Mouse (Mus musculus) heart, embryonic 10.5 days (tissue): ENCODE results near the gene Rasgrp3. TPM values are rescaled to one million over a fixed set of nuclear protein-coding genes. Genes with fewer than 3 reads are reported as not detected.

Experiments
- DNase-seq: peaks from one replicate; pipeline ENCODE4 v3.0.0-alpha.2; 2017; ENCODE audit warnings: low spot score
- H3K27ac ChIP-seq: fragments of 300-500 bp; sonication (generic); 2 replicates; pipeline ENCODE4 v1.5.1; 2016; ENCODE audit warnings: mild to moderate bottlenecking
- H3K27me3 ChIP-seq: fragments of 300-500 bp; sonication (generic); 2 replicates; pipeline ENCODE4 v1.6.1; 2016; ENCODE audit warnings: mild to moderate bottlenecking; ENCODE audit not compliant: poor library complexity, insufficient read depth, severe bottlenecking
- H3K36me3 ChIP-seq: fragments of 300-500 bp; sonication (generic); 2 replicates; pipeline ENCODE4 v1.6.1; 2016; ENCODE audit warnings: mild to moderate bottlenecking, moderate library complexity
- H3K4me1 ChIP-seq: fragments of 300-500 bp; sonication (generic); 2 replicates; pipeline ENCODE4 v1.6.1; 2016; ENCODE audit warnings: mild to moderate bottlenecking
- H3K4me3 ChIP-seq: fragments of 300-500 bp; sonication (generic); 2 replicates; pipeline ENCODE4 v1.5.1; 2016; ENCODE audit warnings: mild to moderate bottlenecking, moderate library complexity
- H3K9me3 ChIP-seq: fragments of 300-500 bp; sonication (generic); 2 replicates; pipeline ENCODE4 v1.6.1; 2016; ENCODE audit warnings: mild to moderate bottlenecking, moderate library complexity
- WGBS: fragments of 180-500 bp; shearing (Covaris S2); methylation state at CpG from one replicate; pipeline ENCODE4 v1.1.7; 2016; 5-methylcytosine and 5-hydroxymethylcytosine counted together
- polyA plus RNA-seq: library from polyadenylated mRNA; unstranded; fragments of >200 nt; fragmentation: Nextera tagmentation; extraction: Ambion mirVana; gene quantifications from 2 replicates; pipeline ENCODE4 v1.2.1, GENCODE M21; 2016

The Rasgrp3 gene
- polyA plus RNA-seq, 1 experiment from 2014 or later = 18.5 TPM

GRCm38 (mm10) chr17:75477655-75478054, 42.0 kb downstream of the Rasgrp3 start:
- DNase-seq = no peak
- H3K4me1 ChIP-seq = peaks cover 25% of the 10 kb centered on the region
- 72% methylated on average over 3 of the region's 3 CpGs for WGBS
- no peak overlapping the region for H3K4me3 ChIP-seq
- H3K36me3 ChIP-seq = peaks cover 5% of the 10 kb centered on the region; the same call in 1 of the 2 replicates
- no peak overlapping the region for H3K27ac ChIP-seq
- no peaks in the 10 kb centered on the region for H3K27me3 ChIP-seq
- no peaks in the 10 kb centered on the region for H3K9me3 ChIP-seq

DNA sequence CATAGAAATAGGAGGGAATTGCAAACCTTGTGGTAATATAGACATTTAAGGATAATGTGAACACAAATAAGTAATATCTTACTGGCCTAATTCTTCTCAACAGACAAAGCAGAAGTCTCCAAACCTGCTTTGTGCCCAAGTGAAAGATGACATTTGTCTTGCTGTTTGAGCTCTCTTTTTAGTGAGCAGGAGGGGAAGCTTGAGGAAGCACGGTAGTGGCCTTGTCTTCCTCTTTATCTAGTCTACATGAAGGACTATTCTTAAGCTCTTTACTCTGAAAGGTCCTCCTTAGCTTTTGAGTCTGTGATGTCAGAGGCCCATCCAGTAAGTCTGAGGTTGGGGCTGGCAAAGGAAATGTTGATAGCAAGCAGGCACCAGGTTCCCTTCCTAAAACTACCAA, 43.1 kb downstream of the Rasgrp3 start:
- no peaks in the 10 kb centered on the region for H3K27me3 ChIP-seq
- 30% methylated on average over 1 of the region's 1 CpGs for whole genome bisulfite sequencing
- no peaks in the 10 kb centered on the region for H3K9me3 ChIP-seq

DNA sequence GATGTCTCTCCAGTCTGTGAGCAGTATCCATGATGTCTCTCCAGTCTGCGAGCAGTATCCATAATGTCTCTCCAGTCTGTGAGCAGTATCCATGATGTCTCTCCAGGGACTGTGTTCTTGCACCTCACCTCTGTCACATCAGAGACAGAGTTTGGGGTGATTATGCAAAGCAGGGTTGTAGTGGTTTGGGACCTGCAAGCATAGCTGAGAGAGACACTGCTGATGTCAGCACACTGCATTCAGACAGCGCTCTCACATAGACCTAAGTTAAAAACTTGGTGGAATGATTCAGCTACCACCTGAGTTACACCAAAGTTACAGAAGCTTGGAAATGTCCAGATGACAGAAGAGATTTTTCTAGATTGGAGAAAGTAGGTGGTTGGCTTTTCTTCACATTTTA, 44.0 kb downstream of the Rasgrp3 start:
- H3K4me3 ChIP-seq = no peak overlapping the region
- no peak overlapping the region for H3K27ac ChIP-seq
- H3K27me3 ChIP-seq = no peaks in the 10 kb centered on the region
- H3K4me1 ChIP-seq = peaks cover 21% of the 10 kb centered on the region
- no peaks in the 10 kb centered on the region for H3K9me3 ChIP-seq
- DNase-seq = no peak
- H3K36me3 ChIP-seq = peaks cover 5% of the 10 kb centered on the region; the same call in 1 of the 2 replicates
- WGBS = 88% methylated on average over 2 of the region's 2 CpGs

More for the DNA sequence above, 43.1 kb downstream of the Rasgrp3 start:
- H3K4me3 ChIP-seq = no peak overlapping the region
- peaks cover 21% of the 10 kb centered on the region for H3K4me1 ChIP-seq
- DNase-seq = no peak
- peaks cover 5% of the 10 kb centered on the region; the same call in 1 of the 2 replicates for H3K36me3 ChIP-seq
- H3K27ac ChIP-seq = no peak overlapping the region

DNA sequence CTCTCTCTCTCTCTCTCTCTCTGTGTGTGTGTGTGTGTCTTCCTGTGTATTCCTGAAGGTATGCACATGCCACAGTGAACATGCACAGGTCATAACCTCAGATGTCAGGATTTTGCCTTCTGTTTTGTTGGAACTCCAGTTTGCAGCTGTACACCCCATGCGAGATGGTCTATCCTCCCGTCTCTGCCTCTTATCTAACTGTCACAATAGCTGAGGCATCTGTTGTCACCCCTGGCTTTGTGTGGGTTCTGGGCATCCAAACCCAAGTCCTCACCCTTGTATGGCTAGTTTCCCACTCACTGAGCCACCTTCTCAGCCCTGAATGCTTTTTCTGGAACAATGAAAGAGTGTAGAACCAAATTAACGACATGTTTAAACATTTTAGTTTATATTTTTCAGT, 44.7 kb downstream of the Rasgrp3 start:
- no peaks in the 10 kb centered on the region for H3K27me3 ChIP-seq
- no peaks in the 10 kb centered on the region for H3K9me3 ChIP-seq
- no peak for DNase-seq
- no peak overlapping the region for H3K4me3 ChIP-seq
- no peak overlapping the region for H3K27ac ChIP-seq
- WGBS = 49% methylated on average over 3 of the region's 3 CpGs
- H3K4me1 ChIP-seq = peaks cover 21% of the 10 kb centered on the region
- H3K36me3 ChIP-seq = peaks cover 5% of the 10 kb centered on the region; the same call in 1 of the 2 replicates

GRCm38 (mm10) chr17:75486205-75486604, 50.5 kb downstream of the Rasgrp3 start:
- no peaks in the 10 kb centered on the region for H3K27me3 ChIP-seq
- no peaks in the 10 kb centered on the region for H3K9me3 ChIP-seq
- no peak overlapping the region for H3K4me3 ChIP-seq
- DNase-seq = no peak
- H3K36me3 ChIP-seq = peaks cover 5% of the 10 kb centered on the region; the same call in 1 of the 2 replicates
- 80% methylated on average over 3 of the region's 3 CpGs for WGBS
- 0 out of 2 replicates have a peak, but pooled peaks cover 3% of the 10 kb centered on the region for H3K4me1 ChIP-seq
- no peak overlapping the region for H3K27ac ChIP-seq

DNA sequence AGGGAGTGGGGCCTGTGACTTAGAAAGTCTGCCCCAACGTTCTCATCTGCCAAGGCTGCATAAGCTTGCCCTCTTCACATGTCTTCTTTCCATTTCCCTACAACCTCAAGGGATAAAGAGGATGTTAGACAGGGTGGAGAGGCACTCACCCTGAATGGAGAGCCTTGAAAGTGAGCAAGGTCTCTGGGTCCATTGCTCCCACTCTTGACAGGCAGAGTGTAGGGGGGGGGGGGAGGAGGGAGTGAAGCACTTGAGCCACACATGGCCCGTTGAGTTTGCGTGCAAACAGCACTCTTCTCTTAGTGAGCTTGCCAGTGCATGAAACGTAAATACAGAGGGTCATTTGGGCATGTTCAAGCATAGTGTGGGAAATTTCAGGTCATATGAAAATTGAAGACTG, 59.5 kb downstream of the Rasgrp3 start:
- H3K9me3 ChIP-seq = no peaks in the 10 kb centered on the region
- no peaks in the 10 kb centered on the region for H3K27me3 ChIP-seq
- DNase-seq = no peak
- no peak overlapping the region for H3K4me3 ChIP-seq
- H3K27ac ChIP-seq = no peak overlapping the region
- no peaks in the 10 kb centered on the region for H3K4me1 ChIP-seq
- no peaks in the 10 kb centered on the region for H3K36me3 ChIP-seq
- WGBS = 81% methylated on average over 4 of the region's 4 CpGs

DNA sequence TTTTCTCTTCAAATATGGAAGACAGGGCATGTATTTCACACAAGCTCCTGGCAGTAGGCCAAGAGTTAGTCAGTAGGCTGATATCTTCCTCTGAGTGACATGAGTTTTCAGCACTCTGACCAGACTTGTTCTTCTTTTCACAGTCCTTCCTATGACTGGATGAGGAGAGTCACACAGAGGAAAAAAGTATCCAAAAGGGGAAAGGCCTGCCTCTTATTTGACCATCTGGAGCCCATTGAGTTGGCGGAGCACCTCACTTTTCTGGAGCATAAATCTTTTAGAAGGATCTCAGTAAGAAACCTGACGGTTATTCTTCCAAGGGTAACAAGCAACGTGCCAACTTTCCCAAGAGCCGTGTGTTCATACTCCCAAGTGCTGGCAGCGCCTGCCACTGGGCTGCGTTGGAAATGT, 62.5 kb downstream of the Rasgrp3 start:
- WGBS = 87% methylated on average over 6 of the region's 6 CpGs
- no peaks in the 10 kb centered on the region; the same call in 1 of the 2 replicates for H3K36me3 ChIP-seq
- H3K27me3 ChIP-seq = no peaks in the 10 kb centered on the region
- no peak overlapping the region for H3K4me3 ChIP-seq
- DNase-seq = no peak
- H3K9me3 ChIP-seq = no peaks in the 10 kb centered on the region
- H3K27ac ChIP-seq = no peak overlapping the region
- no peaks in the 10 kb centered on the region for H3K4me1 ChIP-seq

DNA sequence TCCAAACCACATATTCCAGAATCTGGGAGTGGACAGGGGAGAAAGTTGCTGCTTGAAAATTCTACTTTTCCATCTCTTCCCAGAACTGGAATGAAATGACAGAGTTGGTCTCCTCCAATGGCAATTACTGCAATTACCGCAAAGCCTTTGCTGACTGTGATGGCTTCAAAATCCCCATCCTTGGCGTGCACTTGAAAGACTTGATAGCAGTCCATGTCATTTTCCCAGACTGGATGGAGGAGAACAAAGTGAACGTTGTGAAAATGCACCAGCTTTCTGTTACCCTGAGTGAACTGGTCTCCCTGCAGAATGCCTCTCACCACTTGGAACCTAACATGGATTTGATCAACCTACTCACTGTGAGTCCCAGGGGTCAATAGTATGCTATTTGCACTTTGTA, 67.3 kb downstream of the Rasgrp3 start:
- no peak overlapping the region for H3K4me3 ChIP-seq
- 81% methylated on average over 3 of the region's 3 CpGs for WGBS
- DNase-seq = no peak
- no peak overlapping the region for H3K27ac ChIP-seq
- no peaks in the 10 kb centered on the region for H3K4me1 ChIP-seq
- H3K36me3 ChIP-seq = no peaks in the 10 kb centered on the region; the same call in 1 of the 2 replicates
- no peaks in the 10 kb centered on the region for H3K9me3 ChIP-seq
- no peaks in the 10 kb centered on the region for H3K27me3 ChIP-seq

DNA sequence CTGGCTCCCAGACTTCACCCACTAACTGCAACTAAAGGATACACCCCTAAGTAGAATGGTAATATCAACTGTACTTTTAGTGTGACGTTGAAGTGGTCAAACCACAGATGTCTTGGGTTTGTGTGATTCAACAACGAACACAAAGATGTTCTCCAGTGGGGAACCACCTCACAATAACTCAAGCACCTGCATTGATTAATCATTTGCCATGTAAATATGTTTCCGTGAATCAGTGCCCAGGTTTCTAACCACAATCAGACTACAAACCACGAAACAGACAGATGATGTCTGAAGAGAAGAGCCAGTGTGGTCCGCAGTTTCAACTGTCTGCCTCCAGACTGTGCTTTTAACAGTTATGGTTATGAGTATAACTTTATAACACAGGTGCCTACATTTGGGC, 69.4 kb downstream of the Rasgrp3 start:
- Histone ChIP-seq H3K4me3 (no peak overlapping the region), H3K27me3 (no peaks in the 10 kb centered on the region), H3K27ac (no peak overlapping the region), H3K36me3 (no peaks in the 10 kb centered on the region; the same call in 1 of the 2 replicates), H3K9me3 (no peaks in the 10 kb centered on the region), H3K4me1 (no peaks in the 10 kb centered on the region)
- DNase-seq = no peak
- WGBS = 88% methylated on average over 5 of the region's 5 CpGs

DNA sequence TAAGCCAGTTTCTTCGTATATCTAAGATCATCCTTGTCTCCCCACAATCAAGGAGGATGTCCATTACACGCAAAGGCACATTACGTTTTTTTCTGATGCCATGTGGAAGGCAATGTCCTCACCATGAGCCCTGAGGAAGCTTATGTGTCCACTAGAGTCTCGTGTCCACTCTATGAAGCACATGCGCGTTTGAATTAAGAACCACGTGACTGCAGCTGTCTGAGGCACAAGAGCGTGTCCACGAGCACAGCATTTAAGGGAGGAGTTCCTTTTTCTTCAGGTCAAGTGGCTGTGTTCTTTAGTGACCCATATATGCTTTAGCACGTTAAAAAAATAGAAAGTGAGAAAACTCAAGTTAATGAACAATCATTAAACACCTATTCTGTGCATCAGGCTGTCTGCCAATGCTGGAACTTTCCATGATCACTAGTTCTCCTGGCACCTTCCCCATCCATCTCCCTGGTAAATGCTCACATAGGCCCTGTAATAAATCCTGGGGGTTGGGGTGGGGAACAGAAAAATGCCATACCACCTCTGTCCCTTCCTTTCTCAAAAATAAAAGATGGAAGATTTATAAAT, 70.5 kb downstream of the Rasgrp3 start:
- Histone ChIP-seq H3K4me3 (no peak overlapping the region), H3K9me3 (no peaks in the 10 kb centered on the region)
- no peak for DNase-seq

GRCm38 (mm10) chr17:75506708-75507641, 71.3 kb downstream of the Rasgrp3 start:
- H3K36me3 ChIP-seq = no peaks in the 10 kb centered on the region; the same call in 1 of the 2 replicates
- H3K27me3 ChIP-seq = no peaks in the 10 kb centered on the region
- no peak overlapping the region for H3K27ac ChIP-seq
- no peaks in the 10 kb centered on the region for H3K4me1 ChIP-seq
- H3K4me3 ChIP-seq = no peak overlapping the region
- 80% methylated on average over 10 of the region's 10 CpGs for WGBS
- no peaks in the 10 kb centered on the region for H3K9me3 ChIP-seq
- no peak for DNase-seq

More for the DNA sequence above, 70.5 kb downstream of the Rasgrp3 start:
- H3K27ac ChIP-seq = no peak overlapping the region
- H3K27me3 ChIP-seq = no peaks in the 10 kb centered on the region
- H3K4me1 ChIP-seq = no peaks in the 10 kb centered on the region
- 84% methylated on average over 10 of the region's 10 CpGs for WGBS
- no peaks in the 10 kb centered on the region; the same call in 1 of the 2 replicates for H3K36me3 ChIP-seq

DNA sequence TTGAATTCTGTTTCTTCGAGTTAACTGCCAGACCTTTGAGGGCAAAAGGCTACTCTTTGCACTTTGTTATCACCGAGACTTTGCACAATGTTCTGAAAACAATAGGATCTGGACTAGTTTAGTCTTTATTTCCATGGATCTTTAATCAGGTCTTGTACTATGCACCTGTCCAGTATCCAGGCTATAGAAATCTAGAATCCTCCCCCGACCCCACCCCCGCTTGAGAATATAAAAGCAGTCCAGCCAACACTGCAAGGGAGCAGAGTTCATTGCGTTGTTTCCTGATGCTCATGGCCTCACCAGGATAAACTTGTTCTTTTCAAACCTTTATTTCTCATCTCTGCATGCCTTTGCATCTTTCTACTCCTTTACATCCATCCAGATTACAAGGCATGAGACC, 73.6 kb downstream of the Rasgrp3 start:
- WGBS = 86% methylated on average over 5 of the region's 5 CpGs
- DNase-seq = no peak
- no peaks in the 10 kb centered on the region for H3K36me3 ChIP-seq
- H3K4me3 ChIP-seq = no peak overlapping the region
- no peaks in the 10 kb centered on the region for H3K9me3 ChIP-seq
- no peak overlapping the region for H3K27ac ChIP-seq
- no peaks in the 10 kb centered on the region for H3K27me3 ChIP-seq
- no peaks in the 10 kb centered on the region for H3K4me1 ChIP-seq

- H3K36me3 ChIP-seq = no peaks in the 10 kb centered on the region
- peaks cover 12% of the 10 kb centered on the region; the same call in 1 of the 2 replicates for H3K4me1 ChIP-seq
- WGBS = 60% methylated on average over 4 of the region's 4 CpGs
- no peak overlapping the region for H3K27ac ChIP-seq
- no peak for DNase-seq
- no peaks in the 10 kb centered on the region for H3K9me3 ChIP-seq
- no peaks in the 10 kb centered on the region for H3K27me3 ChIP-seq
- no peak overlapping the region for H3K4me3 ChIP-seq
Measured at GRCm38 (mm10) chr17:75516591-75516990, 80.9 kb downstream of the Rasgrp3 start.
